Mouse (Mus musculus) liver, embryonic 14.5 days (tissue): Measurements from ENCODE around the gene Ppox.

ENCODE experiments used
- CTCF ChIP-seq: IDR thresholded peaks from 2 replicates; pipeline ENCODE4 v1.5.1; 2016; ENCODE audit warnings: antibody characterized with exemption, low read depth, control low read depth
- EP300 ChIP-seq: IDR thresholded peaks from 2 replicates; pipeline ENCODE4 v1.6.1; 2016; ENCODE audit warnings: antibody characterized with exemption, low read depth

DNA sequence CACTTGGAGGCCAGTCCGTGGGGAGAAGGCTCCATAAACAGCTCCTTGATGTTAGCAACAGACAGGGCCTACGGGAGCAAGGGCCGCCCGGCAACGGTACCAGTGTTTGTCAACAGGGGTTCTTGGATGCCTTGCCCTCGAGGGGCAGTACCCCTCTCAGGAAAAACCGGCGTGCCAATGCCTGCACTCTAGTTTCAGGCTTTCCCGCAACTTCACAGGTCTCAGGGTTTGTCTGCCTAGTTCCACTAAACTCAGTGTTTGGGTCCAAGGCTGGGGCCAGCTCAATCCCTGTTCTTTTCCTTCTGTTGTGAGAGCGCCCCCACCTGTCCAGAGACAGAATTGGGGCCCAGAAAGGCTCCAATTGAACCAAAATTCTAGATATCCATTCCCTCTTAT, 540 bp upstream of the Ppox start:
- TF ChIP-seq CTCF = peak; percentile 88
- no peak for TF ChIP-seq EP300
